Mouse (Mus musculus): ENCODE measurements around the gene Il1rapl1. TPM values are rescaled to one million over a fixed set of nuclear protein-coding genes. Genes with fewer than 3 reads are reported as not detected.

Il1rapl1 gene
- not detected in 2 replicates for total RNA-seq (2017)

DNA sequence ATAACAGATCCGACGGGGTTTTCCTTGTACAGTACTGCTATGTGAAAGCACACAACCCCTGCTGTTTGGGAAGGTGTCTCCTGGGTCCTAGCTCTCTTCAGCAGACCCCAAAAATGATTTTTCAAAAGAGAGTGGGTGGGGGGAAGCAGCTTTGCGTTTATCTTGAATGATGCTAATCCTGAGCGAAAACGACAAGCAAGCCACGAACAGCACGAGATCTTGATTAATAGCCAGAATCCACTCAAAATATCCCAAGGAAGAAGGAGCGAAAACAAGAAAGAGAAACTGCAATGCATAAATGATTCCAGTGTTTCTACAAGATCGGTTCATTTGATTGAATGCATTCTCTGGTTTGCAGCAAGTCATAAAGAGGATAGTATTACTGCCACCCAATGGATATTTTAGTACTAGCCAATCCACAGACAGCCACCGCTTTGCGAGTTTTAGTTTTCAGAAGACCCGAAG is at the start of gene Il1rapl1:
Il1rapl1 (minus strand) TSS at position 37 of the 465 bp plus-strand sequence.
- ATAC-seq (replicated peaks in 1 of 2; ENCODE audit: insufficient read depth in 1 of 2, low FRiP score in 2 of 2, low TSS enrichment in 1 of 2, low read depth in 1 of 2, poor library complexity in 2 of 2, severe bottlenecking in 2 of 2) = no peak

DNA sequence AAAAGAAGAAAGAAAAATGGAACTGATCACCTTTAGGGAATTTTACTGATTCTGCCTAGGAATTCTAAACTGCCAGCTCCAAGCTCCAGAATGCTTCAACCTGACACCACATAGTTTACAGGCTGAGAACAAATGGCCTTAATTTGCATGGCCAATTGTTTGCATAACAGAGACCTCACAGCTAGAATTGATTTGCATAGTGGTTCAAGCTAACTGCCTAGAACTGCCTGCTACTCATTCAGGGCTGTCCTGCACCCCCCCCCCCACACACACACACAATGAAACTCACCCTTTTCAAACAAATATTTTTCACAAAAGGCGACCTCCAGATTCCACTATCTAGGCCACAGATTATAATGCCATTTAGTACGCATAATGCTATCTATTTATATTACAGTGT is 42.6 kb upstream of the Il1rapl1 start:
- ATAC-seq (replicated peaks in 1 of 2; ENCODE audit: insufficient read depth in 1 of 2, low FRiP score in 2 of 2, low TSS enrichment in 1 of 2, low read depth in 1 of 2, poor library complexity in 2 of 2, severe bottlenecking in 2 of 2) = no peak

DNA sequence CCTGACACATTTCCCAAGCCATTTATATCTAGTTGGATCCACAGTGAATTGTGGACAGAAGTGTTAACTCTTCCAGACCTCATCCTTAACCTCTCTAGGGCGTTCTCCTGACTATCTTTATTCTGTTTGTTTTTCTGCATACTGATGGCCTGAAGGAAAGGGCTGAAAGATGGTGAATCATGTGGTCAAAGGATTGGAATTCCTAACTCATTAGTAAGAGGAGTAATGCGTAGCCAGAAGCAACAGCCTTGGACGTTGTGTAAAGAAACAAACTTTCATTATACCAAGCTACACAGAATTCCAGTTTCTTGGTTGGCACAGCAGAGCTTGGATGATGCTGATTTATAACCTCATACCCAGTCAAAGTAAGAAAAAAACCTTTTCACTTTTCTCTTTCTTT is 10.2 kb upstream of the Il1rapl1 start:
- ATAC-seq (replicated peaks in 1 of 2; ENCODE audit: insufficient read depth in 1 of 2, low FRiP score in 2 of 2, low TSS enrichment in 1 of 2, low read depth in 1 of 2, poor library complexity in 2 of 2, severe bottlenecking in 2 of 2) = no peak

DNA sequence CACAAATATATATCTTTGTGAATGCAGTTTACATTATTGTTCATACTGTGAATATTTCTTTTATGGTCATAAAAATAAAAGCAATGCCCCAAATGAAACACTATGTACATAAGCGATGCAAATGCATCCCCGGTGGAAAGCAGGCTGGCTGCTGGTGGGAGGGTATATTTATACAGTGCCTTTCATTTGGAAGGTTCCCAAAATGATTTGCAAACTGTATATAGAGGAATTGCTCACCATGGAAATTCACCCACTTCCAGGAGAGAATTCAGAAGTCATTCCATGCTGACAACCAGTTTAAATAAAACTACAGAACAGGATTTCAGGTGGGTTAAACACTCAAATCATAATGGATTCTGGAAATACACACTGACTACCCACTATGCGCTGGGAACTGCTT is 4.6 kb upstream of the Il1rapl1 start:
- no peak for ATAC-seq (replicated peaks in 1 of 2; ENCODE audit: insufficient read depth in 1 of 2, low FRiP score in 2 of 2, low TSS enrichment in 1 of 2, low read depth in 1 of 2, poor library complexity in 2 of 2, severe bottlenecking in 2 of 2)

DNA sequence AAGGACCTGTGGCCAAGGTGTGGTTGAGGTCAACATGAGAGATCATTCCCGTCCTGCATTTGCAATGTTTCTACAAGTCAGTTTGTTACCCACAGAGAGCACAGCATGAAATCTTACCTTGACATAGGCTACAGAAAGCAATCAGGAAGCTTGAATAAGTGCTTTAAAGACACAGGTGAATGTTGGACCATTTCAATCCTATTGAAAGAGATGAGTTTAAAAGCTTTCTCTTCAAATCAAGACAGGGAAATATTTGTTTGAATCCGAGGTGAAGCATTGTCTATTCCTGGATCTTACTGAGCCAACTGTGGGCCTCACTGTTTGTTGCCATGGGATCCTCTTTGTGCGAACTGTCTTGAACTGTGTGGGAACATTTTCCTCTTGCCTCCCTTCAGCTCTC is 2.4 kb upstream of the Il1rapl1 start:
- ATAC-seq (replicated peaks in 1 of 2; ENCODE audit: insufficient read depth in 1 of 2, low FRiP score in 2 of 2, low TSS enrichment in 1 of 2, low read depth in 1 of 2, poor library complexity in 2 of 2, severe bottlenecking in 2 of 2) = no peak

DNA sequence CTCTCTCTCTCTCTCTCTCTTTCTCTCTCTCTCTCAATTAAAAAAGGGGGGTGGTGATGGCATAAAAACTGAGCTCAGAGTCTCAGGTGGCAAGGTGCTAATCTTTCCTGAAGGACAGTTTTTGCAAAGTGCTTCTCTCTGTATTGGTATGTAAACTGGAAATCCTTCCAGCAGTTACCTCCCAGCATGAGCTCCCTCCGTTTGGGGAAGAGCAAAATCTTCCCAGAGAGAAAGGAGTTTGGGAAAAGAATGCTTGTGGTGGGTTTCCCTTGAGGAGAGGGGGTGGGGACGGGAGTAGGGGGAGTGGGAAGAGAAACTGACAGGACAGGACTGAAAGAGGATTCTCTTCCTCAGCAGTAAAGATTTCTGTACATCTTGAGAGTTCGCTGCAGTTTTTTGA is 881 bp upstream of the Il1rapl1 start:
- ATAC-seq (replicated peaks in 1 of 2; ENCODE audit: insufficient read depth in 1 of 2, low FRiP score in 2 of 2, low TSS enrichment in 1 of 2, low read depth in 1 of 2, poor library complexity in 2 of 2, severe bottlenecking in 2 of 2) = no peak

DNA sequence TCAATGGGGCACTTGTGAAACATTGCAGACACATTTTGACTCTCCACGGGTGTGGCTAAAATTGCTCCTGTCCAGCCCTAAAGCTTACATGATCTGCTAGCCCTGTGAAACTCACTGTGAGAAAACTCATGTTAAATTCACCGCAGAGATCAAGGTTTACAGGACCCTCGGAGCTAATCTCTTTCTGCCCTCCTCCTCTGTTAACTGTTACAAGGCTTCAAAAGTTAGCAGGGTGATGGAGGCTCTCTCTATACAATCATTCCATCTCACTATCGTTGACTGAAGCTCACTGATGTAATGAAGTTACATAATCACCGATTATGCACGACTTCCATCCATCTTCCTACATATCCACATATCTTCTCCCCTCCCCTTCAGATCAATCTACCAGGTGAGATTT is 1.9 kb downstream of the Il1rapl1 start:
- no peak for ATAC-seq (replicated peaks in 1 of 2; ENCODE audit: insufficient read depth in 1 of 2, low FRiP score in 2 of 2, low TSS enrichment in 1 of 2, low read depth in 1 of 2, poor library complexity in 2 of 2, severe bottlenecking in 2 of 2)

DNA sequence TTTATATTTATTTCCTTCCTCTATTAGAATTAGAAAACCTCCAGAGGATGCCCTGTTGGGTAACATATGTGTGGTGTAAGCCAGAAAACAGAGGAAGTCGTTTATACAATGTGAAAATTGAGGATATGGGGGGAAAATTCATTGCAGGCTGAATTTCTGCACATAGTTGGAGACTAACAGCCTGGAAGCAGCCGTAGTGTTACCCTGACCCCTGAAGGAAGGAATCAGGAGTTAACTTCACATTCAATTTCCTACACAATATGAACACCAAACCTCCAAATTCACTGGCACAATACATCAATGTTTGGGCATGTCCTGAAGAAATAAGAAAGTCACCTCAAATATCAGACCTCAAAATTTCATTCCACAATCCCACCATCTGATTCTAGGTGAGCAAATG is 3.2 kb downstream of the Il1rapl1 start:
- no peak for ATAC-seq (replicated peaks in 1 of 2; ENCODE audit: insufficient read depth in 1 of 2, low FRiP score in 2 of 2, low TSS enrichment in 1 of 2, low read depth in 1 of 2, poor library complexity in 2 of 2, severe bottlenecking in 2 of 2)

DNA sequence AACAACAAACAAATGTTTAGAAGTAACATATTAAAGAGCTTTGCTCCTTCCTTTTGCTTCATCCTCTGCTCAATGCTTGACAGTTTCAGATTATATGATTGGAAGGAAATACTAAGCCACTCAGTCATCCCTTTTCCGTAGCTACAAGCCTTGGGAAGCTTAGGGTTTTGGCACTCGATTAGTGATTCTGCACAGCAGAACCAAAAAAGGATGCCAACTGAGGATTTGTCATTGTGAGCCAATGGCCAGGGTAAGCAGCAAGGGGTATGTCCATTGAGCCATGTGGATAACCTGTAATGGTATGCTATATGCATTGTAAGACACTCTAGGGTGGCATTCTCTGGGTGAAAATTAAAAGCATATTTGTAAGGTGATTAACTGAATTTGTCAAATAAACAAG is 5.7 kb downstream of the Il1rapl1 start:
- no peak for ATAC-seq (replicated peaks in 1 of 2; ENCODE audit: insufficient read depth in 1 of 2, low FRiP score in 2 of 2, low TSS enrichment in 1 of 2, low read depth in 1 of 2, poor library complexity in 2 of 2, severe bottlenecking in 2 of 2)

DNA sequence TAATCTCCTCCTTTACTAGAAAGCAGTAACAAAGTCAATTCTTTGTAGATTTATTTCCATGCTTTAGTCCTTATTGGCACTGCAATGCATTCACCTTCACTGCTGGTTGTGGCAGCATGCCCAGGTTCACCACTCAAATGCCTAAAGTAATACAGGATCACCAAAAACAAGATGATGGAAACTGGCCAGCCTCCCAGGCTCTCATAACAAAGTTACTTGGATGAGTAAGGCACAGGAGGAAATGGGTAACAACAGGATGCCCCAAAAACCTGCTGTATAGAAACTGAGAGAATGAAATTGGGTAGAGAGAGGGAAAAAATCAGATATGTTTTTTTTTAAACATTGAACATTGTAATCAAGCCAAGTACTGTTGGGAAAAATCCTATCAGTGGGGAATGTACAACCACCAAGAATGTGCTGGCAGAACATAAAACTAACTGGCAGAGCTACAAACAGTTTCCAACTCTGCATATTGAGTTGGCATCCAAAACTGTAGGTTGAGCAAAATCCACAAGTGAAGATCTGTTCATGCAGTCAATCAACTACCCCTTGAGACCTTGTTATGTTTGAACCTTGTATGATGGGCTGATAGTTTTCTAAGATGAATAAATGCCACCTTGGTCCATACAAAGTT is 21.4 kb downstream of the Il1rapl1 start:
- no peak for ATAC-seq (replicated peaks in 1 of 2; ENCODE audit: insufficient read depth in 1 of 2, low FRiP score in 2 of 2, low TSS enrichment in 1 of 2, low read depth in 1 of 2, poor library complexity in 2 of 2, severe bottlenecking in 2 of 2)

DNA sequence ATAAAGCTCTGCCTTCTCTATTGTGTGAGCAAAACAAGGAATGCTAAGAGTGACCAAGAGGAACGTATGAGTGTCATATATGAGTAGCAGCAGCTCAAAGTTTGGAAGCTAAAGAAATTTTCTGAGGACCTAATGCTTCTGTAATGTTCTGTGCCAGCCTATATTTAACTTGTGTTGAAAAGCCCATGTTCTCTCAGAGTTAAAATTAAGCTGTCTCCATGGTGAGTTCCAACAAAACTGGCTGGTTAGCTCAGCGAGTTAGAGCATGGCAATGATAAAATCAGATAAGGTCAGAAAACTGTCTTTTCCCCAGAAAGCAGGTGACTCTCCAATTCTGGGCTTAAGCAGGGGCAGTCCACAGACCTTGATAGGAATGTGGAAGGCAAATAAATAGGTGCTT is 25.6 kb downstream of the Il1rapl1 start:
- no peak for ATAC-seq (replicated peaks in 1 of 2; ENCODE audit: insufficient read depth in 1 of 2, low FRiP score in 2 of 2, low TSS enrichment in 1 of 2, low read depth in 1 of 2, poor library complexity in 2 of 2, severe bottlenecking in 2 of 2)

DNA sequence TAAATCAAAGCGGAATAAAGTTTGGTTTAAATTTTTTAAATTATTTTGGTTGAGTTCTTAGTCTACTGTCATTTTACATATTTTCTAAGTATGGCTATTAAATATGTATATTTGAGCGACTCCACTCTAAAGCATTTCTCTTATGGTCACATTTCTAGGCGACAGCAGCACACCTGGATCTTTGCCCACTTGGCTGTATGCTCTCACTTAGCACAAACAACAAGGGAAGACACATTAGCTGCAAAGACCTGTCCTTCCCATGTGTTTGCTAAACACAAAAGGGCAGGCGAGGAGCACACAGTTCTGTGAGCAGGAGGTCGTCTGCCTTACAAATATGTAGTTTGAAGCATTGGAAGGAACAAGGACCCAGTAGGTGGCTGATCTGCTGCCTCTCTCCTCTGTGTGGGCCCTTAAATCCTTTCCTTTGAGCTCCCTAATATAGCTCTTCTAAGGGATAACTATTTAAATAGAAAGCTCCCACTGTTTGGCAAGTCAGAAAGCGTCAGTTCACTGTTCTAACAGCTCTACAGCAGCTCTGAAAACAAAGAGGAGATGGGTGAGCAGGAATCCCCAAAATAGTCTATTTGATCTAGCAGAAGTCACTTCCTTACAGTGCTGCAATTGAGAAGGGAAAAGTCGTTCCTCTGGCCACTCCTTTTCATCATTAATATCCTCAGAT is 42.6 kb downstream of the Il1rapl1 start:
- ATAC-seq (replicated peaks in 1 of 2; ENCODE audit: insufficient read depth in 1 of 2, low FRiP score in 2 of 2, low TSS enrichment in 1 of 2, low read depth in 1 of 2, poor library complexity in 2 of 2, severe bottlenecking in 2 of 2) = no peak

DNA sequence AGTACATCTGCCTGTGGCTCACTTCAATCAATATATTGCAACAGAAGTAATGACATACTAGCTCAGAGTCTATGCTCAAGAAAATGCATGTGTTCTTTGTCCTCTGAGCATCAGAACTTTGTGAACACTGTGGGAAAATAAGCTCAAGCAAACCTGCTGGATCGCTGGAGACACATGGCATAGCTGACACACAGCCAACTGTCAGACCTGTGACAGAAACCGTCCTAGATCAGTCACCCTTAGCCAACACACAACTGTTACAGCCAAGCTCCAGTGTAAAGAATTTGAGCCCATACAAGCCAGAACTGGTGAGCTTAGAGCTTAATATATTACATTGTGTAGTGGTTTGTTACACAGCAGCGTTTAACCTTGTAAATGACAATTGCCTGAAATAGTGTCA is 45.1 kb downstream of the Il1rapl1 start:
- ATAC-seq (replicated peaks in 1 of 2; ENCODE audit: insufficient read depth in 1 of 2, low FRiP score in 2 of 2, low TSS enrichment in 1 of 2, low read depth in 1 of 2, poor library complexity in 2 of 2, severe bottlenecking in 2 of 2) = no peak

DNA sequence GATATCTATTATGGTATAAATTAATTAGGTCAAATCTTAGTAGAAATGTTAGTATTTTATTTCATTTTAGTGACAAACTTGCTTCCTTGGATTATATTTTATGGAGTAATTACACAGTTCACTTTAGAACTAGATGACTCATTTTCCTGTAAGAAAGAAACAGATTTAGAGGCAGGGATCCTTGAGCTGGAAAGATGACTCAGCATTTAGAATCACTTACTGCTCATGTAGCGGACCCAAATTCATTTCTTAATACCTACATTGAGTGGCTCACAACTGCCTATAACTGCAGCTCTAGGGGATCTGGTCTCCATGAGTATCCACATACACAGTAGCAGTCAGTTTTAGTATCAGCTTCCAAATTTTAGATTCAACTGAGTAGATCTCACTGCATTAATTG is 71.9 kb downstream of the Il1rapl1 start:
- ATAC-seq (replicated peaks in 1 of 2; ENCODE audit: insufficient read depth in 1 of 2, low FRiP score in 2 of 2, low TSS enrichment in 1 of 2, low read depth in 1 of 2, poor library complexity in 2 of 2, severe bottlenecking in 2 of 2) = no peak

DNA sequence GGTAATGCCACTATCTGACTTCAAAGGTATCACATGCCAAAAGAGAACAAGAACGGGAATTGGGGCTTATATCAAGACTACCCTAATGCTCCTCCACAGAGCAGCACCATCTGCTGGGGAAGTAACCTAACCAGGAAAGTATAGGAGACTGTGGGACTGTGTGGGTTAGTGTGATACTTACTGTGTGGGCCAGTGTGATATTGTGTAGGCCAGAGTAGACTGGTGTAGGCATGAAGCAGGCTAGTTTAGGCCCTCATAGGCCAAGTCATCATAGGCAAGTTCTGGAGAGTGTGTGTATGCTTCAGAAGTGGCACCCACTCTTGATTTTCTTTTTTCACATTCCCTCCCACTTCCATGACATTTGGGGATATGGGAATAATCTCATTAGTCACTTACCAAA is 76.5 kb downstream of the Il1rapl1 start:
- ATAC-seq (replicated peaks in 1 of 2; ENCODE audit: insufficient read depth in 1 of 2, low FRiP score in 2 of 2, low TSS enrichment in 1 of 2, low read depth in 1 of 2, poor library complexity in 2 of 2, severe bottlenecking in 2 of 2) = no peak

DNA sequence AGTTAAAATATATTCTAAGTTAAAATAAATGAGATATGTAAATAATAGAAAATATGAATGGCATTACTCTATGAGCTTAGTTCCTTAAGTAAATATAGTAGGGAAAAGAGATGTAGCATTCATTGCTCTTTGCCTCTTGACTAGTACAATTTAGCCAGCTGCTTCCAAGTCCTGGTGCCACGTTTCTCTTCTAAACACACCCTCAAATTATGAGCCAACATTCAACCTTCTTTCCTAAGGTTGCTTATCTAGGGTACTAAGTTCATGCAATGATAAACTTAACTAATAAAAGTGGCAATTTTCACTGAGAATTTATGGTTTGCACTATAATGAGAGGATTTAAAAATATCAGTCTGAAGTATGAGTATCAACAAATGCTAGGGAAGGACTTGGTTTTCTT is 218.3 kb downstream of the Il1rapl1 start:
- ATAC-seq (replicated peaks in 1 of 2; ENCODE audit: insufficient read depth in 1 of 2, low FRiP score in 2 of 2, low TSS enrichment in 1 of 2, low read depth in 1 of 2, poor library complexity in 2 of 2, severe bottlenecking in 2 of 2) = no peak

DNA sequence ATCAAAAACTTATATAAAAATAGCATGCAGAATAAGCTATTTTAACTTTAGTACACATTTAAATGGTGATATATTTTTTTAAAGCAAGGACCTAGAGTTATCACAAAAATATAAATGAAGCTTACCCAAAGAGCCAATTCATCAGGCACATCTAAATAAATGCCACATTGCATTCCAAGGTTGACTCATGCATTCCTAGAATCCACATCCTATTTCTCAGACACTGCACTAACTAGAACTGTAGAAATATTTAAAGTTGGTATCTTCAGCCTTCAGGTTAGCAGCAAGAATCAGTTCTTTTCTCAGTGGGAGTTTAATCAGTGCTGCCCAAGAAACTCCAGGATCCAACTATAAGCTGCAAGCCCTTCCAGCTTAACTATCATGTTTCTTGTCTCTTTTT is 223.5 kb downstream of the Il1rapl1 start:
- ATAC-seq (replicated peaks in 1 of 2; ENCODE audit: insufficient read depth in 1 of 2, low FRiP score in 2 of 2, low TSS enrichment in 1 of 2, low read depth in 1 of 2, poor library complexity in 2 of 2, severe bottlenecking in 2 of 2) = no peak

DNA sequence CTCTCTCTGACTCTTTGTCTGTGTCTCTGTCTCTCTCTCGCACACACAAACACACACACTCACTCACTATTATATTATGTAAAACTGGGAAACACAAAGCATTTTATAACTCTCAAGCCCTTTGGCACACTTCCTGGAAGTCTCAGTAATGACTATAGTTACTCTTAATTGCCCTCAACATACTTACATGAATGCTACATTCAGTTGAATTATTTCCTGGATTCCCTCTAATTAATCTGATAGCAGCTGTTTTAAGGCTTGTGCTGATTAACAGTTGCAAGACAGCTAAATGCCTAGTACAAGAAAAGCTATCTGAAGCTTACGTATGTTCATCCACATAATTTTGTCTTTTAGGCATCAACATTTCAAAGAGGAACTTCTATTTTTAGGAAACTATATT is 261.3 kb downstream of the Il1rapl1 start:
- ATAC-seq (replicated peaks in 1 of 2; ENCODE audit: insufficient read depth in 1 of 2, low FRiP score in 2 of 2, low TSS enrichment in 1 of 2, low read depth in 1 of 2, poor library complexity in 2 of 2, severe bottlenecking in 2 of 2) = no peak

DNA sequence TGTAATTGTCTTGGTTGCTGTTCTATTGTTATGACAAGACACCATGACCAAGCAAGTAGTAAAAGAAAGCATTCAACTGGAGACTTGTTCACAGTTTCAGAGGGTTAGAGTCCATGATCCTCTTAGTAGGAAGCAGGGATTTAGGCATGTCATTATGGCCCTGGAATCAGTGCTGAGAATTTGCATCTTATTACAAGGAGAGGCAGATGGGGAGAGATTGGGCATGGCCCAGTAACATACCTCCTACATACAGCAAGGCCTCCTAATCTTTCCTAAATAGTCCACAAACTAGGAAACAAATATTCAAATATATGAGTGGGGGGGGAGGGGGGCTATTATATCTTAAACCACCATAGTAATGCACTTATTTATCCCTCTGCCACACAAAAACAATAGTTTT is 301.6 kb downstream of the Il1rapl1 start:
- no peak for ATAC-seq (replicated peaks in 1 of 2; ENCODE audit: insufficient read depth in 1 of 2, low FRiP score in 2 of 2, low TSS enrichment in 1 of 2, low read depth in 1 of 2, poor library complexity in 2 of 2, severe bottlenecking in 2 of 2)

Data from hematopoietic stem cell, adult 5-6 weeks (primary cell).